Mouse (Mus musculus) testis, adult 2 months (tissue): ENCODE measurements around the gene Gm20479.

ENCODE experiments used
- CTCF ChIP-seq: fragments of 200-500 bp; IDR thresholded peaks from 2 replicates; pipeline ENCODE4 v1.5.1; 2012; ENCODE audit warnings: low read depth, mild to moderate bottlenecking, inconsistent platforms, low read length, moderate library complexity; ENCODE audit not compliant: control insufficient read depth, insufficient read depth, insufficient replicate concordance
- POLR2A ChIP-seq: fragments of 200-500 bp; IDR thresholded peaks from 2 replicates; pipeline ENCODE4 v1.6.1; 2012; ENCODE audit warnings: low read depth, mild to moderate bottlenecking, inconsistent platforms, low read length, moderate library complexity; ENCODE audit not compliant: control insufficient read depth

DNA sequence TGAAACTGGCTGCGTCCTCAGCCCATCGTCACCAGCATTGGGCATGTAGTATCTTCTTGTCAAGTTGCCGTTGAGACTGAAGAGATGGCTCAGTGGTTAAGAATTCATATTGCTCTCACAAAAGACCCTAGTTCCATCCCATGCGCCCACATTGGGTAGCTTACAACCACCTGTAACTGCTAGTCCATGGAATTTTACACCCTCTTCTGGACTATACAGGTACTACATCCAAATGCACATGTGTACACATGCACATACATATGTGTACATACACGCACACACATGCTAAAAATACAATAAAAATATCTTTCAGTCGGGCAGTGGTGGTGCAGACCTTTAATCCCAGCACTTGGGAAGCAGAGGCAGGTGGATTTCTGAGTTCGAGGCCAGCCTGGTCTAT, 49.3 kb upstream of the Gm20479 start:
- TF ChIP-seq POLR2A (no peak), CTCF (no peak)
